Mouse (Mus musculus) heart, adult 8-10 months (tissue): ENCODE measurements around the gene Gm20388. TPM values are rescaled to one million over a fixed set of nuclear protein-coding genes. Genes with fewer than 3 reads are reported as not detected.

ENCODE experiments used
- DNase-seq: peaks from one replicate; pipeline ENCODE4 v3.0.0; 2022; ENCODE audit warnings: low spot score
- total RNA-seq, 4 experiments: library from RNA; stranded (reverse); gene quantifications; 2 replicates each; pipeline ENCODE4 v1.2.4; 2022

Gm20388 gene
- total RNA-seq, 4 experiments from 2014 or later: 4.2 to 6.7 TPM; not detected in 2

DNA sequence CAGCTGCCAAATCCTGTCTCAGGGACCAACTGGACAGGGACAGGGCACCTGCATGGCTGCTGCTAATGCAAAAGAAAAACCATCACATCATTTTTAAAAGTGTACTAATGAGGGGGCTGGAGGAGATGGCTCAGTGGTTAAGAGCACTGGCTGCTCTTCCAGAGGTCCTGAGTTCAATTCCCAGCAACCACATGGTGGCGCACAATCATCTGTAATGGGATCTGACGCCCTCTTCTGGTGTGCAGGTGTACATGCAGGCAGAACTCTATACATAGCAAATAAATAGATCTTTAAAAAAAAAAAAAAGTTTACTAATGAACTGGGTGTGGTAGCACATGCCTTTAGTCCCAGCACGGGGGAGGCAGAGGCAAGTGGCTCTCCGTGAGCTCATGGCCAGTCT lies 3398.1 kb downstream of the Gm20388 start:
- no peak for DNase-seq

- DNase-seq: no peak
Observed at GRCm38 (mm10) chr8:123317781-123318466, 3407.3 kb downstream of the Gm20388 start.

GRCm38 (mm10) chr8:123318467-123318911 lies 3407.8 kb downstream of the Gm20388 start, which contains the start of gene Fanca:
Gene Fanca, minus strand, starts transcription at chr8:123318576.
- peak; percentile 91 for DNase-seq

DNA sequence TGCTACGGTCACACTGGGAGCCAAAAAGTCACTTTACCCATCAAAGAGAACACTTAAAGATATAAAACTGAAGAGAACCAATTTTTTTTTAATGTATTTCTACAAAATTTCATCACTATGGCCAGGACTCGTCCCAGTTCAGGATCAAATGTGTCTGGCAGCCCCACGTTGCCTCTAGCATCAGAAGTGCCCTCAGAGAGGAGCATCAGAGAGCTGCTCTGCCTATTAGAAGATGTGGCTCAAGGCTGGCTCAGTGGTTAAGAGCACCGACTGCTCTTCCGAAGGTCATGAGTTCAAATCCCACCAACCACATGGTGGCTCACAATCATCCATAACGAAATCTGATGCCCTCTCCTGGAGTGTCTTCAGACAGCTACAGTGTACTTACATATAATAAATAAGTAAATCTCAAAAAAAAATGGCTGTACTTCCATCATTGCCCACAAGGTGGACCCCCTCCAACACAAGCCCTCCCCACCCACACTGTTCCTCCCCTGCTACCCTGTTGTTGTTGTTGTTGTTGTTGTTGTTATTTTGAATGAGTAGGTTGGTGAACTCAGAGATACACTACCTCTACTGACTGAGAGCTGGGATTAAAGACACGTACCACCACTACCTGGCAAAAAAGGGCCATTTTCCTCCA lies 3409.0 kb downstream of the Gm20388 start:
- peak; percentile 53 for DNase-seq

DNA sequence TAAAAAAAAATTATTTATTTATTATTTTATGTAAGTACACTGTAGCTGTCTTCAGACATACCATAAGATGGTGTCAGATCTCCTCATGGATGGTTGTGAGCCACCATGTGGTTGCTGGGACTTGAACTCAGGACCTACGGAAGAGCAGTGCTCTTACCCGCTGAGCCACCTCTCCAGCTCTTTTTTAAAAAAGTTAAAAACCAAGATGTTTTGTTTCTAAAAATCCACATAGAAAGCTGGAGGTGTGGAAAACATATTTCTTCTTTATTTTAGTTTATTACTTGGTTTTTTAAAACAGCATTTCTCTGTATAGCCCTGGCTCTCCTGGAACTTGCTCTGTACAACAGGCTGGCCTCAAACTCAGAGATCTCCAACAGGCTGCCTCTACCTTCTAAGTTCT lies 3417.9 kb downstream of the Gm20388 start:
- no peak for DNase-seq

- DNase-seq: no peak
Observed at GRCm38 (mm10) chr8:123329350-123329749, 3418.7 kb downstream of the Gm20388 start.

DNA sequence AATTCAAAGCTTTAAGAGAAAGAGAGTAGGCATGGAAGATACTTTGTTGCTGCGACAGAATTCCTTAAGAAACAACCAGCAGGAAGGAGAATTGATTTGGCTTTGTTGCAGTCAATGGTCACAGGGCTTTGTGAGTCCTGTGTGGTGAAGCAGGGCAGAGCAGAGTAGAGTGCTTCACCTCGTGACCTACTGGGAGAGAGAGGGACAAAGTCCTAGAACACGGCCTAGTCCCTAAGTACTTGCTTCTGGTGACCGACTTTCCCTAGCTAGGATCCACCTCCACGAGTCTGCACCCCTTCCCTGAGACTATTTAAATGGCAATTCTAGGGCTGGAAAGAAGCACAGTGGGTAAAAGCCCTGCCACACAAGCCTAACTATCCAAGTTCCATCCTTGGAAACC lies 3419.3 kb downstream of the Gm20388 start:
- DNase-seq: no peak

GRCm38 (mm10) chr8:123330701-123331100 lies 3420.1 kb downstream of the Gm20388 start:
- no peak for DNase-seq

DNA sequence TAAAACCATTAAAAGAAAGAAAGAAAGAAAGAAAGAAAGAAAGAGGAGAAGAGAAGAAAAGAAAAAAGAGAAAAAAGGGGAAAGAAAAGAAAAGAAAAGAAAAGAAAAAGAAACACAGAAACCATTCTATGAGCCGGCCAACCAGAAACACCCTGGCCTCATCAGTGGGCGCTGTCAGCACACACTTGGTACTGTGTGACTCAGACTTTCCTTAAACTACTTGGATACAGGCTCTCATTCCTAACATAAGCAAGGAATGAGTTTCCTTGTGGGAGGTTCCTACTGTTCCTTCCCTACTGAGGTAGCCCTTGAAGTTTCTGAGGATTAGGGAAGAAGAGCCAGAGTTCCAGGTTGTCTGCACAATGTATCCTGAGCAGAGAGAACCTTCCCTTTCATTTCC lies 3420.7 kb downstream of the Gm20388 start:
- no peak for DNase-seq

GRCm38 (mm10) chr8:123331810-123332209 lies 3421.2 kb downstream of the Gm20388 start:
- no peak for DNase-seq

- peak; percentile 25 for DNase-seq
Observed at GRCm38 (mm10) chr8:123332262-123333090, 3421.8 kb downstream of the Gm20388 start, which contains the start of gene Spire2. Gene Spire2, plus strand, starts transcription at chr8:123332713.

DNA sequence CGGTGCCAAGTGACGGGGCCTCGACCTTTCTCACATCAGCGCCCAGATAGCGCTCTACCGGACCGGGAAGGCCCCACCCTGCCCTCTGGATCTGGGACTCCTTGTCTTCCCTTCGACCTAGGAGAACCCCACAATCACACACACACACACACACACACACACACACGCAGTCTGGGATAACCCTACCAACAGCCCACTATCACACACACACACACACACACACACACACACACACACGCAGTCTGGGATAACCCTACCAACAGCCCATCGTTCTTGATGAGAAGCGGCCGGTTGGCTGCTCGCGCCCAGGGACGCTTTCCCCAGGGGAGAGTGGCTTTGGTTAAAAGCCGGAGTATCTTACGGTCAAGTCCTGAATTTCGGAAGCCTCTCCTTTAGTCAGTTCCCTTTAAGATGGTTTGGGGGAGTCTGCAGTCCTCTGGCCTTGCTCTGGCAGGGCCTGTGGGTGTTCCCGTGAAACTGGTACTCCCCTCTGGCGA lies 3422.5 kb downstream of the Gm20388 start:
- no peak for DNase-seq

- DNase-seq: no peak
Observed at GRCm38 (mm10) chr8:123333864-123334263, 3423.2 kb downstream of the Gm20388 start.

DNA sequence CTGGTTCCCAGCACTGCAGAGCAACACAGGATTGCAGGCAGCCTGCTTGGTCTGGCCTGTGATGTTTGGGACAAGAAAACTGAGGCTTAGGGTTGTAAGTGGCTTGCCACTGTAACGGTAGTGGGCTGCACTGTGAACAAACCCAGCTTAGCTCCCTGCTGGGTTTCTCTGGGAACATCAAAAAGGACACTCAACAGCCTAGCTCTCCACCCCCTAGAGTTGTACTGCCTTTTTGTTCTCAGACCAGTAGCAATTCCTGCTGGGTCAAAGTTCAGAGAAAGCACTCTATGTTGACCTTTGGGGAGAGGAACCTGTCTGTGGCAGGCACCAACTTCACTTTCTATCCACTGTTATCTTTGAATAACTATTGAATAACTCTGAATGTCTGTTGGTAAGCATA lies 3423.8 kb downstream of the Gm20388 start:
- DNase-seq: no peak

GRCm38 (mm10) chr8:123337475-123337874 lies 3426.8 kb downstream of the Gm20388 start:
- no peak for DNase-seq

- no peak for DNase-seq
Observed at GRCm38 (mm10) chr8:123340071-123340470, 3429.4 kb downstream of the Gm20388 start.

- no peak for DNase-seq
Observed at GRCm38 (mm10) chr8:123341040-123342015, 3430.7 kb downstream of the Gm20388 start.

- no peak for DNase-seq
Observed at GRCm38 (mm10) chr8:123342253-123342652, 3431.6 kb downstream of the Gm20388 start.

DNA sequence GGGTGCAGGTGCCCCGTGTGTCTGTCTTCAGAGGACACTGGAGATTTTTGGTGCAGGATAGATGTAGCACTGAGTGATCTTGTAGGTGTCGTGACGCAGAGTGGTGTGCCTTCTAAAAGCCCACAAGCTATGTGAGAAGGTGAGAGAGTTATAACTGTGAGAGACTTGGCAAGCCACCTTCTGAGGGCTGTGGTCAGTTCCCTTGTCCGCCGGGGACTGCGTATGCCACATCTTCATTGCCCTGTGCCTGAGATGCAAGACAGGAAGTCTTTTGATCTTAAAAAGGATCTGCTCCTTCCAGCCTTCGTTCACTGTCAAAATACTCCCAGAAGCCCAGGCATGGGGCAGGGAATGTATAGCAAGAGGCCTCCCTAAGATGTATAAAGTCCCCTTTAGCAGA lies 3432.3 kb downstream of the Gm20388 start:
- no peak for DNase-seq

- no peak for DNase-seq
Observed at GRCm38 (mm10) chr8:123343422-123343821, 3432.8 kb downstream of the Gm20388 start.

DNA sequence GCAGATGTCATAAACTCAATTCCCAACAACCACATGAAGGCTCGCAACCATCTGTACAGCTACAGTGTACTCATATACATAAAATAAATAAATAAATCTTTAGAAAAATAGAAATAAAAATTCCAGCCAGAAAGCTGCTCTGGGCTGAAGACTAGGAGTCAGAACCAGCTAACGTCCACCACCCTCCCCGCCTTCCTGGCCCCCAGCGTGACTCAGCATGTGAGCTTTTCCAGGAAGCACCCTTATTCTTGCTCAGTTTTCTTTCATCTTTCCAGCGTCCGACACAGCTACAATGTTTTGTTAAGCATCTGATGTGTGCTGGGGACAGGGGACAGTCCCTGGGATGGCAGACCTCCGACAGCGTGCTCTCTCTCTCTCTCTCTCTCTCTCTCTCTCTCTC lies 3434.5 kb downstream of the Gm20388 start:
- no peak for DNase-seq
